Mouse (Mus musculus) gastrocnemius, postnatal 36 days (tissue): ENCODE results near the gene Pip5k1b. TPM values are rescaled to one million over a fixed set of nuclear protein-coding genes. Genes with fewer than 3 reads are reported as not detected.

Source experiments
- DNase-seq, 2 experiments: peaks; one replicate each; pipeline ENCODE4 v3.0.0; 2022
- intact Hi-C: fragments of 180-260 bp; cut with DNase I; formaldehyde crosslinking; loops from one replicate; pipeline ENCODE4 v1.15.1; 2025
- total RNA-seq, 2 experiments: library from RNA; stranded (reverse); gene quantifications; 2 replicates each; pipeline ENCODE4 v1.2.3; 2021

The Pip5k1b gene
- total RNA-seq, 2 experiments from 2014 or later, result 0.44 to 0.46 TPM

DNA sequence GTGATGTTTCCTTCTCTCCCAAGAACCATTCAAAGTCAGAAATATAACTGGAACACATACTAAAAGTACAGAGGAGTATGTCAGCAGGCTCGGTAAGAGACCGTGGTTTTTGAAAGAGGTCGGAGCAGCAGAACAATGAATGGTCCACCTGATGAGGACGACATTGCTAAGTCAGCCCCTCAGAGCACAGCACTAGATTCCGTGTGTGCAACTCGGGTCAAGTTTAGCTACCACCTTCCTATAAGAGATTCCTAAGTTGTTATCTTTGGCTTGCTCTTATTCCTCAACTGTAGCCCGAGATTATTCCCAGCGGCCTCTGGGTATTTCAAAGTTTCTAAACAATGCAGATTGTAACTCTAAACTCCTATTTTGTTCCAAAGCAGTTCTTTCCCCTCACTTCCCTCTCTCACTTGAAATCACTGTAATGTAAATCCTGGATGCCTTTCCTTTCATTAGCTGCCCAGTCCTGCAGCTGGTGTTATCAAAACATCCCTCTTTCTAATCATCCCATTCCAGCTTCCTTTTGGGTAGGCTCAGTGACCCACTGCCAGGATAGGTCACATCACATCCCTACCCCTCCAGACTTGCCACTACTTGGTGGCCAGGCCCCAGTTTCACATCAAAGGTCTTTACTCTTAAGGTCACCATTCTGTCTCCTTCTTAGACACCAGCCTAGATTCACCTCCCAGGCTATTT, 192.9 kb downstream of the Pip5k1b start:
- intact Hi-C loops, result no loop called here
- no peak for DNase-seq

DNA sequence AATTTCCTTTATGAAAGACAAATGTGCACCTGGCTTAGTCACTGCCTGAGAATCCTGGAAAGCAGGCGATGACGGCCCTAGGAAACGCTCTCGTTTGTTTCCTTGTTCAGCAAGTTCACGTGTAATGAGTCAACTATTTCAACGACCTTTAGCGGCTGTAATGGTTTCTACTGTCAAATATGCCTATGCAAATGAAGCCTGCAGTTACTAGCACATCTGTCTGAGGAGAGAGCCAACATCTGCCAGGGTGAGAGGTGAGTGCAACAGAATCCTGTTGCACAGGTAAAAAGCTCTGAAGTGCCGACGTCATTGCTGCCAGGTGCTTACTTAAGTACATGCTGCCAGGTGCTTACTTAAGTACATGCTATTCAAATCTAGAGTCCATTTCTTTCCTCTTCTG, 196.4 kb downstream of the Pip5k1b start:
- intact Hi-C loops, result no loop called here

DNA sequence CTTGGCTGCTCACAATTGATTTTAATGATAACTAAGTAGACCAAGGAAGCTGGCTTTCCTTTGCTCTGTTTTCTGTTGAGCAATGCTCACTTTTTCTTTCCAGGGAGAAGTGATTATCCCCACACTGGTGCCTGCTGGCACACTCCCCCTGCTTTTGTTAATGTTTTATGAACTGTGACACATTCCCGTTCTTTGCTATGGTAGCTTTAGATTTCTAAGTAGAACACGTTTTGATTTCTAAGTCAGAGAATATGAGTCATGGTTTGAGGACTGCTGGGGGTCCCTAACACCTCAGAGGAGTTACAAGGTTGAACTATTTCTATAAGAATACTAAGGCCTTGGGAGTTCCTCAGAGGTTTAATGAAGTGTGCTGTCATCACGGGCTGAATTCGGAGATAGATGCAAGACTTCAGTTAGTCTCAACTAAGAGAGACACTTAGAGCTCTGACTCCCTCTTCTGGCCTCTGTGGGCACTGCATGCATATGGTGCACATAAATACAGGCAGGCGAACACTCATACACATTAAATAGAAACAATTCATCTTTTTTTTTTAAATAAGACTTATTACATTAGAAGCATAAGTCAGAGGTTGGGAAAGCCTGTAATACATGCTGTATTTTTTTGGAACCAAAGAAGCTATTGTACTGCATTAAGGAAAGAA, 203.2 kb downstream of the Pip5k1b start:
- DNase-seq, result no peak
- intact Hi-C loops, result no loop called here

More for the DNA sequence above, 196.4 kb downstream of the Pip5k1b start:
- no peak for DNase-seq

DNA sequence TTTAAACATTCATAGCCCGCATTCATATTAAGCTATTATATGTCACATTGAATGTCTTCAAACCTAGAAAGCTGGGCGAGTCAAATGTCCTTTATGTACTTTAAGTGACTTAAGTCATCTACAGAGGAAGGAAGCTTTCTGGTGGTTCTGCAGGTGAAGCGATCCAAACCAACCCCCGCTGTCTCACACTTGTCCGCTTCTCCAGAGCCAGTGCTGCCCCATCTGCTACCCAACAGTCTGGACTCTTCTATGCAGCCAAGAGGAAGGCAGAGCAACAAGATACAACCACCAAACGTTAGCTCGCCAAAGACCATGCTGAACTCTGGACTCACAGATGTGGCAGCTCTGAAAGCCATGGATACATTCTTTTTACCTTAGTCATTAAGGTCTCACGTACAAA, 211.2 kb downstream of the Pip5k1b start:
- intact Hi-C loops, result no loop called here
- DNase-seq, result no peak

DNA sequence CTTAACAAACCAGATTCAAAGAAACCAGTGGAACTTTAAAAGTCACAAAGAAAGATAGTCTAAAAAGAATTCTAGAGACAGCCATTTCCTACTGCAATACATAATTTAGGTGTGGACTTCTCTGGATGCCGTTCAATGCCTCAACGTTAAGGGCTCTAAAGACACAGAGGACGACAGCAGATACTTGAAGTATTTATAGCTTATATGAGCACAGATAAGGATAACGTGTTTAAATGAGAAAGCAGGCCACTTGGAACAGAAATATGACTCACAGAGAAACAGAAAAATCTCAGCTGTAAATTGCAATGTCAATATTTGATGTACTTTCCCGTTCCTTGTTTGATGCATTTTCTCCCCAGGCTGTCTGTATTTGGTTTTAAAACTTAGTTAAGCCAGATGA, 212.9 kb downstream of the Pip5k1b start:
- intact Hi-C loops, result no loop called here
- DNase-seq, result no peak

DNA sequence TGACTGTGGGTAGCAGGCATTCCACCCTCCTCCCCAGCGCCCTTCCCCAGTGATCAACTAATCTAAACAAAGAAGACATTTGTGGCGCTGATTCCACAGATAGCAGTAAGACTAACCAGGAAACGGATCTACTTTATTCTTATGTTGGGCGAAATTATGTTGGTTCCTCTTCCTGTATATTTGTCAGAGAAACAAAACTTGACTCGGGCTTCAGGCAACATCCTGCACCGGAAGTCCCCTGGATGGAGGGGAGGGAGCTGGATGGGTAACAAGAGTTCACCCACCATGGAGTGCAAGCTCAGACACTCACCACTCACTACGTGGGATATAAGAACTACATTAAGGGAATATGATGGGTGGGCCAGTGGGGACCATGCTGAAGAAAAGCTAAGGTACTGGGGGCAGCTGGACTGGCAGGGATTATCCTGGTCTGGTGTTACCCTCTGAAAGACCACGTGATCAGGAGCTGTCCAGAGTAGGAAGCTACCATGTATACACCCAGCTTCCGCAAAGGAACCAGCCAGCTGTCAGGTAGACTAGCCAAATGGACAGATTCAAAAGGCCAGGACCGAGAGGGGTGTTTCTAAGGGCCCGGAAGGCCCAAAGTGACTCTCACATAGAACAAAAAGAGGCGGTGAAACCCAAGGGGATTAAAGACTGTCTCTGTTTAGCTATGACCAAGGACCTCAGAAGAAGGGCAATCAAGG, 219.1 kb downstream of the Pip5k1b start:
- no peak for DNase-seq
- intact Hi-C loops, result no loop called here

DNA sequence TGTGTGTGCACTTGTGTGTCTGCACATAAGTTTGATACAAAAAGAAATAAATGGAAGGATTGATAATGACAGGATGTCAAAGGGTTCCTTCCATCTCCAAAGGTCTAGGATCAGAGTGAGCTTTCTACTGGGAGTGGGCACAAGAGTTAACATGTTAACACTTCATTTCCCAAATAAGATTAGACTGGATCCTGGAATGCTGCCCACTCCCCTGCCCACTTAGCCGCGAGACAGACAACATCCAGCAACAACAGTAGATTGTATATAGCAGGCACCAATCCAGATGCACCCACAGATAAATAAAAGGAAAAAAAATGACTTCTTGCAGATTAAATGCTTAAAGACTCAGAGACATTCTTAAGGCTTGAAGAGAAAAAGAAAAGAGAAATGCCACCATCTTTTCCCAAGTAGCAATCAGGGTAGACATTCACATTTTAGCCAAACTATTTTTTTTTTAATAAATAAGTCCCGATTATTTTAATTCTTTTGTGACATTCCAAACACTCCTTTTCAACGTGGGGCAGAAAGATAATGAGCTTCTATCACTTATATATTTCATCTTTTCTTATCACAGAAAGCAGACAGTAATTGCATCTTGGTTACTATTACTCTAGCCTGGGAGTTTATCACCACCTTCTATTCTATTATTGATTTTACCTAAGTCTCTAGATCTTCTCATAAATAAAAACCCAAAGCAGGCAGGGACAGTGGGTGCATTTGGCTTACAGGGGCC, 219.9 kb downstream of the Pip5k1b start:
- no peak for DNase-seq
- intact Hi-C loops, result no loop called here

DNA sequence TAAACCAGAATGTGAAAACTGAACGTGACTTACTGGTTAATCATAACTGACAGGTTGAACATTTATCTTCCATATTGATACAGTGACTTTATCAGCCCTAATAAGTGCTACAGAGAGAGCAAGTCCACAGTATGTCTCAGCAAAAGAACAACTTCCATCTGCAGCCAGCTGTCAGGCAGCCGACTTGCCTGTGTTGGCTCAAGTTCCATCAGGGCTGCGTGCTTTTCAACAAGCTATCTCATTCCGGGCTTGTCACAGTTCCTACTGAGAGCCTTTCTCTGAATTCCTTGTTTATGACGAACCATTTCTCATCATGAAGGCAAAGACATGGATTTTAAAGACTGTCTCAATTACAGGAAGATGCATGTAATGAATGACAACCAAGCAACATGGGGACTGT, 222.7 kb downstream of the Pip5k1b start:
- no peak for DNase-seq
- intact Hi-C loops, result no loop called here

DNA sequence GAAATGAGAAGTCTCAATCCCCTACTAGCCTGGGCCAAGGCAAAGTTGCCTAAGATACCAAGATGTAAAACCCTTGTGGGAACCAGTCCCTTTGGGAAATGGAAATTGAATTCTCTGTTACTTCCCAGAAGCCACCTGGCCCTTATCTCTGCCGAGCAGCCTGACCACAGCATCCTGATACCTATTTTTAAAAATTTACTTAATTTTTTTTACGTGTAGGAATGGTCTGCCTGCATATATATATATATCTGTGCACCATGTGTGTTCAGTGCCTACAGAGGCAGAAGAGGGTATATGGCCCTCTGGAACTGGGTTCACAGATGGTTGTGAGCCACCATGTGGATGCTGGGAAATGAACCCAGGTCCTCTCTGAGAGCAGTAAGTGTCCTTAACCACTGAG, 224.4 kb downstream of the Pip5k1b start:
- intact Hi-C loops, result no loop called here
- no peak for DNase-seq

DNA sequence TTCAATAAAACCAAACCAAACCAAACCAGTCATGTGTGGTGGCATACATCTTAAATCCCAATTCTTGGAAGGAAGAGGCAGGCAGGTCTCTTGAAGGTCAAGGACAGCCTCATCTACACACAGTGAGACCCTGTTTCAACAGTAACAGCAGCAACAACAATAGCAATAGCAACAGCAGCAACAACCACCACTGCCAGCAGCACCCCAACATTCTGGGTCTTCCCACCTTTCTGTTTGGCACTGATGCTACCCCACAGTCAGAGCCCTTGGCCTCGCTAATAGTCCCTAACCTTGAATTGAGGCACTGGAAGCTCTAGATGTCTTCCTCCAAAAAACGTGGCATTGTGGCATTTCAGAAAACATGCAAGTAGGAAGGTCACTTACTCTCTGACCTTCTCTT, 225.3 kb downstream of the Pip5k1b start:
- intact Hi-C loops, result no loop called here
- DNase-seq, result no peak

DNA sequence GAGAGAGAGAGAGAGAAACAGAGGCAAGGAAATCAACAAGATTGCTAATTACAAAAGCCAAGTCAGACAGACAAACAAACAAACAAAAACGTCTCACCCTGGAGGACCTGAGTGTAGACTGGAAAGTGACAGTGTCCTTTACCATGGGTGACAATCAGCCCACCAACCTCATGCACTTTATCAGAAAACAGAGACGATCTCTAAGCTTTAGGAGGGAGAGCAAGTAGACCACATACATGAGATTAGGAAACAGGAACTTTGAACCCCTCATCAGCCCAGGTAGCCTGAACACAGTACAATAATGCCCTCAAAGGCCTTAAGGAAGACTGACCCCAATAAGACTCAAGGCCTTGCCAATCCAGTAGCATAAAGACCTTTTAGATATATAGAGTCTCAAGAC, 227.8 kb downstream of the Pip5k1b start:
- intact Hi-C loops, result no loop called here
- no peak for DNase-seq

DNA sequence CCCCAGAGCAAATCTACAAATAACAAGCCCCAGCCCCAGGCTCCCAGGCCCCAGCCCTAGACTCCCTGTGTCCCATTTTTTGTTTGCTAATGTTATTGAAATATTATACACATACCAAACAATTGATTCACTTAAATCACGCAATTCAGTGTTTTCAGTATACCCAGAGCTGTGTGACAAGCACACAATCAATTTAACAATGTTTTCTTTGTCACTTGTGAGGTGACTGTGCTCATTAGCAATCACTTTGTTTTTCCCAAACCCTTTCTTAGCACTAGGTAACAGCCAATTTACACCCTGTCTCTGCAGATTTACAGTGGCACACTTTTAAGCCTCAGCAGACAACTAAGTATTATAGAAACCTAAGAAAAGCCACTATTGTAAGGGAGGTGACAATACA, 228.7 kb downstream of the Pip5k1b start:
- DNase-seq, result no peak
- intact Hi-C loops, result no loop called here

DNA sequence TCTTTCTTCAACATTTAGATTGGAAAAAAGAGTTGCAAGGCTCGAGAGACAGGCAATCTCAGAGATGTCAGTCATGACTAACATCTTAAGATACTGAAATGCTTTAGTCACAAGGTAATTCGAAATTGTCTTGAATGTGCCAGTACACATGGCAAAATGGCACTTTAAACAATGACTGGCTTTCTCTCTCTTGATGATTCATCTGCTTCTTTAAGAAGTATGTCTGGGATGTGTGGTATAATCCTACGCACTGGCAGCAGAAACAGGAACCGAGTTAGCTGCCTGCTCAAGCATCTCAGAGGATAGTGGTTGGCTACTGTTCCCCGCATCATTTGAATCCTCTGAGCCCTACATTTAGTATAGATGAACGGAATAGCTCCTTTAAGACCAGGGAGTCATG, 230.0 kb downstream of the Pip5k1b start:
- no peak for DNase-seq
- intact Hi-C loops, result no loop called here

DNA sequence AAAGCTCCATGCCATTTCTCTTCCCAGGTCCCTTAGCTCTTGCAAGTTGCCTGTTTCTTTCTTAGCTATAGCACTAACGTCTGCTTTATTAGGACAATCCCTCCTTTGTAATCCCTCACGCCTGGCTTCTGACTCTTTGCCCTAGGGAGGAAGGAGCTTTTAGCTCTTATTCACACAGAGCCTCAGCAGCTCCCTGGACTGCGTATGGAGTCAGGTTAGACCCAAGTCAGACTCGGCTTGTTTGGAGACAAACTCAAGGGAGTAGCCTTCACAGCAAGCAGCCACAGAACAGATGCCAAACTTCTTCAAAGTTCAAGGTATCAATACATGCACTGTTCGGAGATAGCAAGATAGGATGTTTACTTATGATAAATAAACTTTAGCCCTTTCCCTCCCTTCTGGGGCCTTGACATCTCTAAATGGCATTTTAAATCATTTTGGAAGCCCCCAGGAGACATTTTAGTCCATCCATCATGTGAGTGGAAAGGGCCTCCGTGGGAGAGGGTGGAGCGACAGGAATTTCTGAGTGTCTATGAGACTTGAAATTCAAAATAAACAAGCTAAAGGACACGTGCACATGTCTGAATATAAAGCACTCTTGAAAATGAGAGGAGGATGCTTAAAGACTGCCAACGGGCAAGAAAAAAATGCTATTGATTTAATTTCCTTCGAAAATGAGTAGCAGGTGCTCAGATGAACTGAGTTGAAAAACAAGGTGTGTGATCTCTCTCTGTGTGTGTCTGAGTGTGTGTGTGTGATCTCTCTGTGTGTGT, 231.6 kb downstream of the Pip5k1b start:
- no peak for DNase-seq
- intact Hi-C loops, result no loop called here

DNA sequence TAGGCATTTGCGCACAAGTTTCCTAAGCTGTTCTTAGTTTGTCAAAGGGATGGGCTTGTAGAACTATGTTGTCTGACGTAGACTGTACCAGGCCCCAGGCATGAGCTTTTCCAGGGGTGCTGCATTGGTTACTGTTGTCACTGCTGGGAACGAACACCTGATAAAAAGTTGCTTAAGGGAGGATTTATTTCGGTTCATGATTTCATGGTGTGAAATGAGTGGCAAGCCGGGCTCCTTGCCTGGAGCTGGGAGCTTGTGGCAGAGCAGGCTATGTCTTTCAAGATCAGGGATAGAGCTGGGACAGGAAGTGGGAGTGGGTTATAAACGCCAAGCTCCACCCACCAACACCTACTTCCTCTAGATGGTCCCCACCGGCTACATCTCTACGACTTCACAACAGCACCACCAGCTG, 233.8 kb downstream of the Pip5k1b start:
- DNase-seq, result no peak
- intact Hi-C loops, result no loop called here

DNA sequence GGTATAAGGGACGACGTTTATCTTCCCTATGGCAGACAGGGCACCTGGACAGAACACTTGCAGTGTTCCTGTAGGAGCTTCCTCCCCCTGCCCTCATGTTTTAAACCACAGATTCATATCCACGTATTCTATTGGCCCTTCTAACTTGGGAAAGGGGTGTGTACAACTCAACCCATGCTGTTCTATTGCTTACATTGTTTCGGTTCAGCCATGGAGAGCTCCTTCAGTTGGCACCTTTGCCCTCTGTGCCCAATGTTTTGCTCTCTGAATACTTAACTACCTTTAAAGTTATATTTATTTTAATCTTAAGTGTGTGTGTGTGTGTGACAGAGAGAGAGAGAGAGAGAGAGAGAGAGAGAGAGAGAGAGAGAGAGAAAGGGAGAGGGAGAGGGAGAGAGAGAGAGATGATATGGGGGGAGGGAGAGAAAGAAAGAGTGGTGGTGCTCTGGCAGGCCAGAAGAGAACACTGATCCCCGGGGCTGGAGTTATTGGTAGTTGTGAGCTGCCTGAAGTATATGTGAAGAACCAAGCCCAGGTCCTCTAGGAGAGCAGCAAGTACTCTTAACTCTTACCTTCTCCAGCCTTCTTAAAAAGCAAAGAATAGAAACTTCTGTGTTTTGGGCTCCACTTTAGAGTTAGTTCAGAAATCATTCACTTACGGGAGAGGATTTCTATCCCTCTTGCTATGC, 234.3 kb downstream of the Pip5k1b start:
- DNase-seq, result no peak

DNA sequence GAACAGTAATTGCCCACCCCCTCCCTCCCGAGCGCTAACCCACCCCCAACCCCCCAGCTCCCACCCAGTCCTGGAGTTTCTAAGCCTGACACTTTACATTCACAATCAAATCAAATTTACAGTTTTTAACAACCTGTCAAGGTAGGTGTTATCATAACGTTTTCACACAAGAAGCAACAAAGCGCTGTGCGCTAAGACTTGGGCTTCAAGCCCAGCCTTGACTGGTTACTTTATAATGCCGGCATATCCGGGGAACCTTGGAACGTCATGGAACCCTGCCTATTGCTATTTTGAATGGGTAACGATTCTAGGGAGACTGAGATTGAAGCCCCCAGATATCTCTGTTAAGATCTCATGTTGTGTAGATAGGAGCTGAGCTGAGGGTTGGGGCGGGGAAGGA, 237.5 kb downstream of the Pip5k1b start:
- no peak for DNase-seq
- intact Hi-C loops, result no loop called here

More for the DNA sequence above, 234.3 kb downstream of the Pip5k1b start:
- intact Hi-C loops, result no loop called here

DNA sequence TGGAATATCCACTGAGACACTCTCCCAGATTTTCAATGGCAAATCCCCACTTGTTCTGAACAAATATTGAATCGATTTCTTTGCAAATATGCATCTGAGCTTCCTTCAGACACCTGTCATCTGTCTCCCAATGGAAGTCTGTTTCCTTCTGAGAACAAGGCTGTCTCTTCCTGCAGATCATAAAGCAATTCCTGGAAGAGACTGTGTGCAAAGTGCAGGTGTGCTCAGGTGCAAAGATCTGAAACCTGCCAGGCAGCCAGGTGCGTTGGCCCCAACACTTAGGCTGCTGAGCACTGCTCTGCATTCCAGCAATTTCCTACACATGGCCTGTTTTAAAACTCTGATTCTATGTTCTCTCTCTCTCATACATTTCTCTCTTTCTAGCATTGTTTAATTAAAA, 237.9 kb downstream of the Pip5k1b start:
- intact Hi-C loops, result no loop called here
- no peak for DNase-seq

DNA sequence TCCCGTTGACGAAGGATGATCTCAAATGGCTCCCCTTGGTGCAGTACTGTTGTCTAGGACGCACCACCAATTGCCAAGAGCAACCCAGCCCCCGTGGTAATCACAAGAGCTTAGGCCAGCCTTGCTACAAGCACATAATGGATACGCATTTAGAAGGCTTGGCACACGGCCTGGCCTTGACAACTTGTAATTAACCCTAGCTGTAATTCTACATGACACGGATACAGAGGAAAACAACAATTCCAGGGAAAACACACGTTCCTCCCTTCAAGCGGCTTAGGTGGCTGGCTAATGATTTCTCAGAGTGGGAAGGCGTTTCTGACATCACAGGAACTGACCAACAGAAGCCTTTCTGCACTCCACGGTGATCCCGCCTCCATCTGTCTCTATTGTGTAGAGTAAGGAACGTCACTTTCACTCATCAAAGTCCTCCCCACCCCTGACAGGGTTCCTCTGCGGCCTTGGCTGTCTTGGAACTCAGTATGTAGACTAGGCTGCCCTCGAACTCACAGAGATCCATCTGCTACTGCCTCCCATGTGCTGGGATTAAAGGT, 238.6 kb downstream of the Pip5k1b start:
- no peak for DNase-seq
- intact Hi-C loops, result no loop called here
